Mouse (Mus musculus) NIH3T3 (cell line): ENCODE measurements at regions not wholly inside any gene's neighbourhood (a gene's known extent, or its start where the extent isn't known, plus 50 kb on each side); places are given as distances from the start of the nearest gene placed in this dataset.

Experiments
- DNase-seq: peaks from one replicate; pipeline ENCODE4 v3.0.0-alpha.2; 2012; ENCODE audit warnings: low read depth

DNA sequence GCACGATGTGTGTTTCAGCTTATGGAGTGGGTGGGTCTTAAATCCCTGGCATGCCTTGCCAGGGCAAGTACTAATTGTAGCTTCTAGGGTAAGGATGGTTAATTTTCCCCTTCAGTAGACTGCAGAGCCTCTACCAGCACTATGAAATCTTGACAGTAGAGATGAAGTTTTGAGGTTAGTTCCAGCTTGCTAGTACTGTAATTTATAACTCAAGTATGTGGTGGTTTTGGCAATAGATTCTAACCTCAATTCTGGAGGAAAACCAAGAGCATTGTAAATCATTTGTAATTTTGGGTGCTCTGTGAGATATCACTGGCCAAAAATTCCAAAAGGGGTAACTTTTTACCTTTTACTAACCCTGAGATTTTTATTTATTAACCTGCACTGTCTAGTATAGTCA lies 164.3 kb upstream of the Ednrb start:
- DNase-seq, result no peak

DNA sequence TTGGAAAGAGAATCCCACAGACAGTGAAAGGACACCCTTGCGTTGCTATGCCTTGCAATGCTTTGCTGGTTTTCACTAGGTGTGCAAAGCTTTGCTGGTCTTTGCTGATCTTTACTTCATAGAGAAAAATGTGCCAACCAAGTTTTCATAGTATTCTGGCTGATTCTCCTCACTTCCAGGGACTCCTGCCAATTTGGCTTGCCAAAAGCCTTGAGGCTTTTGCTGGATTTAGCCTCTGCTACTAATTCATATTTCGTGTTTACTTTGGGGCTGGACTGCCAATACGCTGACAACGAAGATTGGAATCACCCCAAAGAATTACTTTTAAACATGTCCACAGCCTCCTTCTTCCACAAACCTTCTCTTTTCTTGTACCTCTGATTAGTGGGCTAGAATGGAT lies 162.2 kb upstream of the Ednrb start:
- DNase-seq, result peak; percentile 10

DNA sequence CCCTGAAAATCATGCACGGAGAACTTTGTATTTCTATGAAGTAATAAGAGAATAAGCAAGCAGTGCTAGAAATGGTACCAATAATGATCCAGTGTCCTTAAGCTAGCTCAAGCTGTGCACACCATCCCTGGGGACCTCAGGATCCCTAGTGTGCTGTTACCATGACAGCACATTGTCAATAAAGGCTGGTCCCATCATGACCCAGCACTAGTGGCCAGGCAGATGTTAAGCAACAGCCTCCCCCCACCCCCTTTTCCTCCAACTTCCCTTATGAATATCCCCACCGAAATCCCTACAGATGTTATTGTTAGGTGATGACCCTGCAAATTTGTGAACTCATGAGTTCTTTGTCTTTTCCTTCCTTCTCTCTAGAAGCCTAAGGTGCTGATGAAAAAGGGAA lies 160.9 kb upstream of the Ednrb start:
- DNase-seq, result no peak

DNA sequence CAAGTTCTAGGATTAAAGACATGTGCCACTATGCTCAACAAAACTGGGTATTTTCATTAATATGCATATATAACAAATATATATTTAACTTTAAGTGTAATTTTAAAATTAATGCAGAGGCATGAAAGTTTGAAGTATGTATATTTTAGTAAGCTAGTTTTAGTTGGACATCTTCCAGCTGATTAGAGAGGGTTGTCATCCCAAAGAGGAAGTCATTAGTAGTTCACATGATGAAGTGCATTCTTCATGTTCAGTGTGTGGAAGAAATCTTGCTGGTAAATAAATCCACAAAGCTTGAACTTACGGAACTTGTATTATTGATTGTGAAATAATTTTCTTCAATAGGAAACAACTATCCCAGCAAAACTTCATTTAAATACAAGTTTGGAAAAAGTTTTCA lies 158.2 kb upstream of the Ednrb start:
- no peak for DNase-seq

DNA sequence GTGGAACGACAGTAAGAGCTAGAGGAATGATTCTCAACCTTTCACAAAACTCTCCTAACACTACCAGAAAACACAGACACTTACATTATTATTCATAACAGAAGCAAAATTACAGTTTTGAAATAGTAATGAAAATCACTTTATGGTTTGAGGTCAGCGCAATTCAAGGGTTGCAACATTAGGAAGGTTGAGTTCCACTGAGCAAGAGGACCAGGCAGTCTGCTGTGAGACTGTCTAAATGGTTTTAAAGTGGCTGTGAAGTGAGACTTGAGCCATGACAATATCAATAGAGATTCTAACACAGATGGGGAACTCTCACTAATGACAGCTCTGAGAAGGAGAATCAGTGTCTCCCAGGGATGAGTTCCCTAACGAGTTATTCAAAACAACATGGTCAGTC lies 146.2 kb upstream of the Ednrb start:
- DNase-seq, result no peak

DNA sequence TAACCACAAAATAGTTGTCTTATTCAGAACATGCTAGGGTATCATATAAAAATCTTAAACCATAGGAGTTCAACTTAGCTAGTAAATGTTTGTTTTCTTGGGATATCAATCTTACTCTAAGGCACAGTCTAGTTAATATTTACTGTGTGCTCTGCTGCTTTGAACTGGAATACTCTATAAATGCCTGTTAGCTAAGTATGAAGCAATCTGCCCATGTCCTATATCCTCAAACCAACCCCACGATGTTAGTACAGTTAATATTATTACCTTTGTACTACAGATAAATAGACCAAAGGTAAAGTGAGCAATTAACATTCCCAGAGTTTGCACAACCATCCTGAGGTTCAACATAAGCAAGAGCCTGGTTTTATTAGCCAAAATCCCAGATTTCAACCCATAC lies 145.7 kb upstream of the Ednrb start:
- no peak for DNase-seq

DNA sequence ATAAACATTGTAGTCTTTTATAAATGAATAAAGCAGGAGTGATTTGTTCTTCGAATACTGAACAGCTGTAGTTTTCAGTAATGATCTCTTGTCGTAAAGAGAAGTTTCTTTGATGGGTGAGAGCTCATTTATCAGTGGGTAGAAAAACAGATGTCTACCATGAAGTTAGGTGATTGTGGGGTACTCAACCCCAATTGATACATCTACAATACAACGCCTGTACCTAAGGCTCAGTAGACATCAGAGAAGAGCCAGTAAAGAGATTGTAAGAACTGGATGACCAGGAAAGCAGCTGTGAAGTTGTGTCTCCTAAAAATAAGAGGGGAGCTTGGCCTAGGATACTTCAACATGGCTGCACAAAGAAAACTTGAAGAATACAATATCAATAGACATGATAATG lies 143.1 kb upstream of the Ednrb start:
- DNase-seq, result no peak

DNA sequence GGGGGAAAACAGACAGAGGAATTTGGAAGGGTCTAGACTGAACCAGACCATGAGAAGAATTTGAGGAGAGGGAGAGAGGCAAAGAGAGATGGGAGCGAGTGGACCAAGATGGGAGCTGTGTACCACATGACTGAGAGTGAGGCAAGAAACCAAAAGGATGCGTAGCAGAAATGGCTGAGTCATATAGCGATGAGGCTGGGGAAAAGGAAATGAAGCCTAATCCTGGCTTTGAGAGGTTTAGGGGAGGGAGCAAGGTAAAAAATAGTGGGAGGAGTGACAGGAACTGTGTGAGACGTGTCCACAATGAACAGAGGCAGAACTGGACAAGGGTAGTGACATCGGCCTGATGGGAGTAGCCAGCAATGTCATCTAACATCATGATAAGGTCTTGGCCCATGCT lies 140.1 kb upstream of the Ednrb start:
- DNase-seq, result no peak

DNA sequence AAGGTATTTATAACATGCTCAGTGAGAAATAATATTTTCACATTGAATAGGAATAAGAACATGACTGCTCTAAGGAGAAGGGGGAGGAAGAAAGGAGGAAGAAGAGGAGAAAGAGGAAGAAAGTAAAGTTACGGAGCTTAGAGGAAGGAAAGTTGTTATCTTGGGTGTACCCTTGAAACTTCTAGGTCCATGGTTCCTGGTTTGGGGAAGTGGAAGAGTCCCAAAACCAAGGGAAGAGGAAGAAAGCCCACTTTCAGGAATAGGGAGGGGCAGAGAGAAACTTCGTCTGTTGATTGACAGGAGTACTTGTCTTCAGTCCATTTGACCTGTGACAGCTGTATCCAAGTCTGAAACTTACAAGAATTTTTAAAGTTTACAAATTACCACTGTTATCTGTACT lies 134.6 kb upstream of the Ednrb start:
- DNase-seq, result no peak

DNA sequence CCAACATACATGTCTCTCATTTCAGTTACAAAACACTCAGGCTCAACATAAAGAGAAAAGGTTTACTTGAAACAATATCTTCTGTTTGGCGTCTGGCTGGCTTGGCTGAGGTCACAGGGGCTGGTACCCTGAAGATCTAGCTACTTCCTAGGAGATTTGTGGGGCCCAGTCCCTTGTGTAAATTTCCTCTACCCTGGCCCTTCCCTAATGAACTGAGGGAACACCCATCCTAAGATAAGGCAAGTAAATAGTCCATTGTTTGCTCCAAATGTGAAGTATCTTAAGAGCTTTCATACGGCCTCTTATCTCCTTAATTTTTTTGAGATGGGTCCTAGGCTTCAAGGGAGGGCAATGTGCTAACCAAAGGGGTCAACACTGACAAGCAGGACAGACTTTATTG lies 133.6 kb upstream of the Ednrb start:
- DNase-seq, result no peak

DNA sequence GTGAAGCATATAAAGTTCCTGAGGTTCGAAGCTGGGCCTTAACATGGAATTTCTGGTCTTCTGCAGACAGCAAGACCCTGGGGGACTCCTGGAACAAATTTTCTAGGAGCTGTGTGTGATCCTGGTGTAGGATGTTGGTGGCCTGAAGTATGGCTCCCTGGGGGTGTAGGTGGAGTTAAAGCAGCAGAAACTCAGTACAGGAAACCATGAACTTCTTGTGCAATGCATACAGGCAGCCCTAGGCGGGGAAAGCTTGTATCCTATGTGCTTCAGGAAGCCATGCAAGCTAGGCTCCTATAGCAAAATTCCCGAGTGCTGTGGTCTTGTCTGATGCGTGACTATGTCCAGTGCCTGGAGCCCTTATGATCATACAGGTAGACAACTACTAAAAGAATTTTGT lies 129.8 kb upstream of the Ednrb start:
- DNase-seq, result no peak

DNA sequence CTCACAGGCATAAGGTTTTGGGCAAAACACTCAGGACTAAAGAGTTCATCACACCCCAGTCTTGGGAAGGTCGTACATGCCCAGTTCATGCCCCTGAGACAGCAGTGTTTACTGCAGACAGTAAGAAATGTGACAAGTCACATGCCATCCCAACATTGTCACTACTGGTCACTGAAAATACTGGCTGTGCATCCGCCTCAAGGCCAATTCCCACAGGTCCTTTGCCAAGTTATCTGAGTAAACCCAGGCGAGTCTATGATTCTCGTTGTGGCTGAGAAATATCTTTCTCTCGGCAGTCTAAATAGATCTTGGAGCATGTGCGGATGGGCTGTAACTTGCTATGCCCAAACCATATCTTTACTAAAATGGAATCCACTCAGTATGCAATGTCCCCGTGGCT lies 128.9 kb upstream of the Ednrb start:
- DNase-seq, result no peak

DNA sequence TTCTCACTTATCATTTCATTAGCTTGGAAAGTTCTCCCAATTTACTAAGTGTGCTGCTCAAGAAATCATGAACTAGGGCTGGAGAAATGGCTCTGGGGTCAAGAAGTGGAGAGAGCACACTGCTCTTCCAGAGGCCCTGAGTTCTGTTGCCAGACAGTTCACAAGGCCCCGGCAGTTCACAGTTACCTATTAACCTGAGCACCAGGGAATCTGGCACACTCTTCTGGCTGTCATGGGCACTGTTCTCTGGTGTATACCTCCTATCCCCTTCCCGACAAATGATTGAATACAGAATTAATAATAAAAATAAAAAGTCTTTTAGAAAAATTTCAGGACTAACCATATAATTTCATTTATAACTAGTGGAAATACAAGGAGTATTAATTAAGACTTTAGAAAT lies 125.1 kb upstream of the Ednrb start:
- no peak for DNase-seq

DNA sequence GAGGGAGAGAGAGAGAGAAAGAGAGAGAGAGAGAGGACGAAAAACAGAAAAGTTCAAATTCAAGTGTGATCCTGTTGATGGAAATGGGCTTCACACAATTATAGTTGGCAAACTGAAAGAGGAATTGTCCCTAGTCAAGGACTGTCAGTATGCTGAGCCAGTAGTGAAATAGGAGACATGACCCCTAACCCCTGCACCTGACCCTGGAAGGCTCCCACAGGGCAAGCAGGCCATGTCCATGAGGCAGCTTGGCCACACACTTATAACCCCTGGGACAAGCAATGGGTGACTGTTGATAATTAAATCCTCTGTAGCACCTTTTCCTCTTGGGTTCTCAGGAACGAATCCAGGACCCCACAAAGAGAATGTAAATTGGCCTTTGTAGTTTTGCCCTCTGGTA lies 122.1 kb upstream of the Ednrb start:
- no peak for DNase-seq

DNA sequence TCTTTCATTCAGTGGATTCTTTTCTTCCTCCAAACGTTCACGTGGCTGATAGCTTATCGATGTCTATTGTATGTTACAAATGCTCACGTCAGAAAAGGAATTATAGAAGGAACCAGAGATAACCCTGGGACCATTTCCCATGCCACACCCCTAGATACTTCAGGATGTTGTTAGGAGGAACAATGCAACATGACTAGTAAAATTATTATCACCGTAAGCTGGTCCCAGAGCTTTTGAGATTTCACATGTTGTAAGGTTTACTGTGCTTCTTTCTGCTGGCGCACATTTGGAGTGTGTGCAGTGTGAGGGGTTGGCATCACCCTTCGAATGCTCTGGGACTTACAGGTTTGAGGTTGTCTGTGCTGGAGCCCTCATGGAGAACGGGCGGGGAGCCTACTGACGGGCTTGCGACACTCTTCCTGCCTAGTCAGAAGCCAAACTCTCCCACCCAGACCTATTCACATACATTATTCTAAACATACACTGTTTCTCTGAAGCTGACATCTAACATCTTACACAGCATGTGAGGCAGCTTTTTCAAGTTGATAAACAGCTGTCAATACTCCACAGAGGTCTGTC lies 118.2 kb upstream of the Ednrb start:
- DNase-seq, result no peak

DNA sequence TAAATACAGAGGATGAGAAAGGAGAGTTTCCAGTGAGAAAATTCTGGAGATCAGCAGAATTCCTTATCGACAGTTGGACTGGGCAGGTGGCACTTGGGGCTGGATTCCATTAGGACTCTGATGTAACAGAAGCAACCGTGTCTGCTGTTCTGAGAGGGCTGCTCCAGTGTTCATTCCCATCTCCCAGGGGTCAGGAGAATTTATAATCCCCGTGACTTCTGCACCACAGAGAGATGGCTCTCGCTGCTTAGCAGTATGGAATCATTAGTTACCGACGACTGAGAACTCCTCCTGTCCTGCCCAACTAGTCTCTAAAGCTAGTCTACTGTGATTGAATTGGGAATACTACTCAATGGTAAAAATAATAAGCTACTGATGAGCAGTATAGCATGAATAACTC lies 107.7 kb upstream of the Ednrb start:
- DNase-seq, result no peak

DNA sequence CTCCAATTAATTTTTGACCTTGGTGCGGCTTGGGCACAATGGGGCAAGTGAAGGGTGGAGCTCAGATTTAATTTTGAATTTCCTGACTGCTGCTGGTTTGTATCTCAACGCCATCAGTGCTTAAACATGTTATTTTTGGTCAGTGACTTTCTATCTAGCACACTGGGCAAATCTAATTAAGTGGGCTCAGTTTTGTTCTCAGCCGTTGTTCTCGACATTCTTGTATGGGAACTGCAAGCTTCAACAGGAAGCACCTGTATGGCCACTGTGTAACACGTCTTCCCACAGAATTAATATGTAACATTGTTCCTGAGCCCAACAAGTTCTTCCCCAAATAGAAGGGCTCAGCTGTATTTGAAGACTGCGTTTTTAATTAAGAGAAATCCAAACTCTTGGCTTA lies 105.7 kb upstream of the Ednrb start:
- DNase-seq, result no peak

DNA sequence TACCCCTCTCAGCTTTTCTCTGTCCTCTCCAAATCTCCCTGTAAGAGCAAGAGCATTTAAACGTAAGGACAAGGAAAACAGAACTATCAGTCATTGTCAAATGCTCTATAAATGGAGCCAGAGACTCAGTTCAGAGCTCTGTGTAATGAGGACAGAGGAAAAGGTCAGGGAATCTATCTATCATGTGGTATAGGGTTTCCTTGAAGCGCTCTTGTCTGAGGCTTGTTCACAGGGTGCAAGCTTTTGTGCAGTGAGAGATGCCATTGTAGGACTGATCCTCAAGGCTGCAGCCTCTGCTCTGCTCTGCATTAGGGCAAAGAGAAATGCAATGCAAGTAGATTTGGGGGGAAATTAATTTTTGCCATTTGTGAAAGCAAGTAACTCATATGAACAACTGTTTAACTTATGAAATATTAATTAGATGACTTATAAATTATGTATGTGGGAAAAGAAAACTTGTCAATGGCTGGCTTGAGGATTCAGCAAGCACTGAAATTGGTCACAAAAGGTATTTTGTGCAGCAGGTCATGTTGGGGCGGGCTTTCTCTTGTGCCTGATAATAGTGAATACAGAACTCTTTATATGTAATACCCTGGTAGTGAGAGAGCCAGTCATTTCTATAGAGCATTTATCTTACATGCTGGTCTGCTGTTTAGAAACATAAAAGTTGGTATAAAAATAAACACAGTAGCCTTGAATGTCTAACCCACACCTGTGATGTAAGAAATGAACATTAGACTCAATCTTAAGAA lies 104.0 kb upstream of the Ednrb start:
- no peak for DNase-seq

DNA sequence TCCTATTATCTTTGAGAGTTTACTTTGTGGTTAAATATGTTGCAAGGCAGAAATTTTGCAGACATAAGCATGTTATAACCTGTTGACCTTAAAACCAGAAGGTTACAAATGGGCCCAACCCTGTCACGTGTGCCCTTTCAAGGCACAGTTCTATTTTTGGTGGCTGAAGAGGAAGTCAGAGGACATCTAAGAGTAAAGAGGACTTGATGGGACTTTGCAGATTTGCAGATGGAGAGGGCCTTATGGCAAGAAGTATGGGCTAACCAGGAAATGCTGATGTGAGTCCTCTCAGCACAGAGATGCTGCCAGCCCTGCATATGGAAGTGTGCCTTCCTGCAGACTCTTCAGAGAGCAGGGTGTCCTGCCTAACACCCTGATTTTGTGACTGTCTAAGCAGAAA lies 101.6 kb upstream of the Ednrb start:
- no peak for DNase-seq

DNA sequence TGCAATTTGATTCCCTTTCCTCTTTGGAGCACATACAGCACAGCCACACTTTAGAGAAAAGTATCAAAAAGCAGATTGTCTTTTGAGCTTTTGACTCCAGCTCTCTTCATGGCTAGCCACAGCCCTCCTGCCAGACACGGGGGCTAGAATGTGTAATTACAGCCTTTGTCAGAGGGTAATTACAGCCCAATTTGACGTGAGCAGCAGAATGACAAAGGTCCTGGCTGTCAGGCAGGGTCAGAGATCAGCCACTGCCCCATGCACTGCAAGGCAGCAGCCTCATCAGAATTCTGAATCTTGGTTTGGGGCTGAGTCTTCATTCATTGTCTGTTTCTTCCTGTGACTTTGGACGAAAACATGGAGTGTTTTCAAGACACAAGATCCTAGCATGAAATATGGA lies 95.7 kb upstream of the Ednrb start:
- no peak for DNase-seq

DNA sequence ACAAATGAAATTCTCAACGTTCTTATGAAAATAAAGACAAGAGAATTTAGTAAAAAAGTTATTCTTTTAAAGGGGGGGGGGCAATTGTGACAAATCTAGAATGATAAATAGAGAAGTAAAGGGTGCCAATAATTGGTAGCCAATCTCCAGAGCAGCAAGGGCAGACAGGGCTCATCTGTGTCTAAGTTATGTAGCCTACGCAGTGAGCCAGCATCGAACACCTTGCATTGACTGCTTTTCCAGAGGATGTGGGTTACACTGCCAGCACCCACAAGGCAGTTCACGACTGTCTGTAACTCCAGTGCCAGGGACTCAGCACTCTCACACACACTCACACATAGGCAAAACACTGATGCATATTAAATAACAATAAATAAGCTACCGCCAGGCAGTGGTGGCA lies 94.7 kb upstream of the Ednrb start:
- no peak for DNase-seq

DNA sequence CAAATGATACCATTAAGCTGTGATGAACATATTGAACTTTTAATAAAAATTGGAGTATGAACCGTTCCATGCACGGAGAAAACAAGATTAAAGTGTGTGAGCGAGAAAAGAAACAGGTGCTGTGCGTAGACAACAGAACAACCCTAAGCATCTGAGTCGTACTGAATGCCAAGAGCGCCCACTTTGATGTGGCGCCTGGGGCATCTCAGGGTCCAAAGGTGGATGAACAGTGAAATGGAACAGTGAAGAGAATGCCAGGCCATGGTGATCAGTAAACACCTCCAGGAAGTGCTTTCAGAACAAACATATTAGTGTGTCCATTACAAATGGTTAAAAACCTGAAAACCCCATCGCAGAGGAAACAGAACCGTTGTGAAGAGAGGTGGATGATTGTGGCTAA lies 94.0 kb upstream of the Ednrb start:
- DNase-seq, result no peak

DNA sequence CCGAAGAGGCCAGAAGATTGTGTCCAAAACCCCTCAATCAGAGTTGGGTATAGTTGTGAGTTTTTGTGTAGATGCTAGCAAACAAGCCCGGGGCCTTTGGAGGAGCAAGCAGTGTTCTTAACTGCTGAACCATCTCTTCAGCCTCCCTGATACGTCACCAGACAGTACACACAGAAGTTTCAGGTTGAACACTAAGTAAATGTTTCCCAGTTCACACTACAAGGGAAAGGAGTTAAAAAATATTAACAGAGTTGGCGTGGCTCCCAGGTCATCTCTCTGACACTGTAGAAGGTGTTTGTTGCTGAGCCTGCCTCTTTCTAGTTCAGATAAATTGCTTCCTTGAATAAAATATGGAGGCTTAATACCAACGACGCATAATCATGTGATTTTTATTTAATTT lies 93.5 kb upstream of the Ednrb start:
- no peak for DNase-seq

DNA sequence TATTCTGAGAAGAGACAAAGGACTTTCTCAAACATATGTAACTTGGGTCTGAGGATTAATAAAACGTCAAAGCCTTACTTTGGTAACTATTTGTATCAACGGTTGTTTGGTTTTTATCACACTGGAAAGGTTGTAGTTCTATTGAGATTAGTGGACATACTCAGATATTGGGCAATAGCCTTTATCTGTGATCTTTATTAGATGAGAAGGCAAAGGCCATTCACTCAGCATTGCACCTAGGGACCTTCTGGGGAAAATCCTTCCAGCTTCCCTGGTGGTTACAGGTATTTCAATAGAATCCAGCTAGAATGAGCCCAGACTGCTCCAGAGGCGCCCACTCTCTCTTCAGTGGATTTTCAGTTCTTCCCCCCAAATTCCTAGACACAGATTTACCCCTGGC lies 89.6 kb upstream of the Ednrb start:
- DNase-seq, result no peak
